Mouse (Mus musculus): ENCODE measurements around the gene Gm10100. TPM values are rescaled to one million over a fixed set of nuclear protein-coding genes. Genes with fewer than 3 reads are reported as not detected.
"Not testable (repeated sequence)": the region's sequence is repeated elsewhere in the genome, so short reads cannot be mapped to it uniquely, and the experiment has no call there.

Gm10100 gene
- total RNA-seq, 2 experiments from 2014 or later = not detected

DNA sequence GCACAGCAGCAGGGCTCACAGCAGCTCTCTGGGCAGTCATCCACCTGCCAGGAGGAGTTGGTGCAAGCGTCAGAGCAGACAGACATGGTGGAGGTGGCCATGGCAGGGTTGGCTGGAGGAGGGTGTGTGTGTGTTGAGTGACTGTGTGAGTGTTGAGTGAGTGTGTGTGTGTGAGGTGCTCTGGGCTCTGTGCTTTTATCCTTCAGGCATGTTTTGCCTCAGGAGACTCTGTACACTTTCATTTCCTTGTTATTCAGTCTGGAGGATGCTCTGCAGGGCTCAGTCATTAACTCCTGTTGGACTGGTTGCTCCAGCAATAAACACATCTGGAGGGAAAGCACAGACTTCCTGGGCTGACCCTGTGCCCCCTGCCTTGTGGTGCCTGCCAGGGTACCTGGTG lies 25.0 kb downstream of the Gm10100 start, which contains the start of gene Gm9736:
Gene Gm9736, minus strand, starts transcription at position 101 of the 400 bp plus-strand sequence.
- DNase-seq; intact Hi-C loops (cut with DNase I): not testable (repeated sequence)

- intact Hi-C loops (cut with DNase I); DNase-seq: not testable (repeated sequence)
Observed at GRCm38 (mm10) chr10:77752312-77752711, 26.0 kb downstream of the Gm10100 start.

DNA sequence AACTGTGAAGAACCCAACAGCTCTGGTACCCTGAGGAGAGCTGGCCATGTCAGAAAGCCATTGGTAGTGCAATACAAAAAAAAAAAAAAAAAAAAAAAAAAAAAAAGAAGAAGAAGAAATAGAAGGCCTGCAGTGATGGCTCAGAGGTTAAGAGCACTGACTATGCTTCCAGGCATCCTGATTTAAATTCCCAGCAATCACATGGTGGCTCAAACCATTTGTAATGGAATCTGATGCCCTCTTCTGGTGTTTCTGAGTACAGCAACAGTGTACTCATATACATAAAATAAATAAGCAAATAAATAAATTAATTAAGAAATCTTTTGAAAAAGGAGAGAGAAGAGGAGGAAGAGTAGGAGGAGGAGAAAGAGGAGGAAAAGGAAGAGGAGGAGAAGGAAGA lies 27.2 kb downstream of the Gm10100 start:
- DNase-seq = no peak
- intact Hi-C loops (cut with DNase I) = no loop called here

- intact Hi-C loops (cut with DNase I); DNase-seq: not testable (repeated sequence)
Observed at GRCm38 (mm10) chr10:77759582-77759981, 33.3 kb downstream of the Gm10100 start, which contains the start of gene Gm3233. Gene Gm3233 (minus strand): TSS chr10:77759682.

GRCm38 (mm10) chr10:77769727-77770126 lies 43.4 kb downstream of the Gm10100 start:
- intact Hi-C loops (cut with DNase I) = no loop called here
- no peak for DNase-seq

DNA sequence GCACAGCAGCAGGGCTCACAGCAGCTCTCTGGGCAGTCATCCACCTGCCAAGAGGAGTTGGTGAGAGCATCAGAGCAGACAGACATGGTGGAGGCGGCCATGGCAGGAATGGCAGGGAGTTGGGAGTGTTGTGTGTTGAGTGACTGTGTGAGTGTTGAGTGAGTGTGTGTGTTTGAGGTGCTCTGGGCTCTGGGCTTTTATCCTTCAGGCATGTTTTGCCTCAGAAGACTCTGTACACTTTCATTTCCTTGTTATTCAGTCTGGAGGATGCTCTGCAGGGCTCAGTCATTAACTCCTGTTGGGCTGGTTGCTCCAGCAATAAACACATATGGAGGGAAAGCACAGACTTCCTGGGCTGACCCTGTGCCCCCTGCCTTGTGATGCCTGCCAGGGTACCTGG lies 44.9 kb downstream of the Gm10100 start, which contains the start of gene Gm3238:
Gene Gm3238, minus strand, starts transcription at position 101 of the 400 bp plus-strand sequence.
- DNase-seq; intact Hi-C loops (cut with DNase I): not testable (repeated sequence)

DNA sequence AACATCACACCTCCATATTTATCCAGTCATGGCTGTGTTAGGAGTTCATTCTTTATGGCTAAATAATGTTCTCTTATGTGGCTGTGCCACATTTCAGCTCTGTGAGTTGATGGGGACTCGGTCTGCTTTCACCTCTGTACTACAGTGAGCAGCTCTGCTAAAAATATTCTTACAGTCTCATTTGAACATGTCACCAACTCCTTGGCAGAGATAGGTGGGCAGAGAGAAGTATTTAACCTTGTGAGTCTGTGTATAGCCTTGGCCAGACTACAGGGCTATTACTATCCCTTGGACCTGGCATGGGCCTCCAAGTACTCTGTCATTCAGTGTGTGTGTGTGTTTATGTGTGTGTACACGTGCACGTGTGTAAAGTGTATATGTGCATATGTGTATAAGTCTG lies 45.9 kb downstream of the Gm10100 start:
- DNase-seq; intact Hi-C loops (cut with DNase I): not testable (repeated sequence)

Other genes starting within 250 kb of the Gm10100 start
- 10 to 100 TPM; 29.0 to 30.1 TPM for gene Fam207a, start 210.7 kb upstream of the Gm10100 start, total RNA-seq (2021)
- gene Itgb2, start 196.2 kb upstream of the Gm10100 start, total RNA-seq (2021) = 1 to 10 TPM; 1.7 to 2.2 TPM
- gene Pttg1ip, start 144.8 kb upstream of the Gm10100 start, total RNA-seq (2021) = 10 to 100 TPM; 54.7 to 62.7 TPM
- gene Sumo3, start 120.4 kb upstream of the Gm10100 start, total RNA-seq (2021) = 100 to 1,000 TPM; 175 to 189 TPM
- 10 to 100 TPM in 1 of 2 experiments, not detected in 1; 21.0 TPM for gene Gm49325, start 120.3 kb upstream of the Gm10100 start, total RNA-seq (2021)
- gene Ube2g2, start 104.2 kb upstream of the Gm10100 start, total RNA-seq (2021) = 10 to 100 TPM; 45.1 to 47.6 TPM
- gene Tspear, start 39.9 kb upstream of the Gm10100 start, total RNA-seq (2021) = not detected
- not detected for gene Gm19402, start 35.7 kb upstream of the Gm10100 start, total RNA-seq (2021)
- gene Gm9508, start 29.3 kb upstream of the Gm10100 start, total RNA-seq (2021) = not detected
- gene Gm10272, start 19.9 kb upstream of the Gm10100 start, total RNA-seq (2021) = not detected
- not detected for gene Gm10024, start 15.0 kb upstream of the Gm10100 start, total RNA-seq (2021)
- gene Gm10142, start 10.7 kb upstream of the Gm10100 start, total RNA-seq (2021) = not detected
- gene Krtap12-1, start 5.9 kb upstream of the Gm10100 start, total RNA-seq (2021) = not detected
- gene Gm18596, start 16.2 kb downstream of the Gm10100 start, total RNA-seq (2021) = not detected
- not detected for gene Gm9736, start 24.9 kb downstream of the Gm10100 start, total RNA-seq (2021)
- gene Gm3233, start 33.2 kb downstream of the Gm10100 start, total RNA-seq (2021) = not detected
- not detected for gene Gm3238, start 44.8 kb downstream of the Gm10100 start, total RNA-seq (2021)
- not detected for gene Gm7138, start 50.5 kb downstream of the Gm10100 start, total RNA-seq (2021)
- gene Gm3250, start 56.1 kb downstream of the Gm10100 start, total RNA-seq (2021) = not detected
- not detected for gene Gm7137, start 61.7 kb downstream of the Gm10100 start, total RNA-seq (2021)
- not detected for gene Gm9639, start 68.6 kb downstream of the Gm10100 start, total RNA-seq (2021)
- gene Gm19668, start 72.6 kb downstream of the Gm10100 start, total RNA-seq (2021) = not detected
- gene Gm9507, start 85.4 kb downstream of the Gm10100 start, total RNA-seq (2021) = not detected
- not detected for gene Gm2696, start 88.2 kb downstream of the Gm10100 start, total RNA-seq (2021)
- gene Krtap10-4, start 100.6 kb downstream of the Gm10100 start, total RNA-seq (2021) = not detected
- gene Krtap10-10, start 109.5 kb downstream of the Gm10100 start, total RNA-seq (2021) = not detected
- gene Gm36176, start 120.3 kb downstream of the Gm10100 start, total RNA-seq (2021) = not detected
- gene Gm10318, start 126.4 kb downstream of the Gm10100 start, total RNA-seq (2021) = not detected
- not detected for gene Gm3285, start 135.5 kb downstream of the Gm10100 start, total RNA-seq (2021)
- gene Lrrc3, start 176.1 kb downstream of the Gm10100 start, total RNA-seq (2021) = 10 to 100 TPM; 38.5 to 39.1 TPM
- 10 to 100 TPM; 14.1 to 22.9 TPM for gene Trpm2, start 244.1 kb downstream of the Gm10100 start, total RNA-seq (2021)